Mouse (Mus musculus) stomach, postnatal 0 days (tissue): ENCODE measurements around the gene Slc25a35. TPM values are rescaled to one million over a fixed set of nuclear protein-coding genes. Genes with fewer than 3 reads are reported as not detected.
"Not testable (repeated sequence)": the region's sequence is repeated elsewhere in the genome, so short reads cannot be mapped to it uniquely, and the experiment has no call there.

Source experiments
- ATAC-seq: fragments of 200-750 bp; cut with Nextera tagmentation; 2 replicates; pipeline ENCODE4 v1.8.0; 2017; ENCODE audit not compliant: low FRiP score, low TSS enrichment
- DNase-seq: peaks from one replicate; pipeline ENCODE4 v3.0.0-alpha.2; 2016; ENCODE audit warnings: low spot score
- H3K27ac ChIP-seq: fragments of 300-500 bp; sonication (generic); replicated peaks from 2 replicates; pipeline ENCODE4 v1.5.1; 2014; ENCODE audit warnings: mild to moderate bottlenecking, control low read depth
- H3K27me3 ChIP-seq: fragments of 300-500 bp; sonication (generic); 2 replicates; pipeline ENCODE4 v1.6.1; 2014; ENCODE audit warnings: low read length; ENCODE audit not compliant: control insufficient read depth, insufficient read depth
- H3K36me3 ChIP-seq: fragments of 300-500 bp; sonication (generic); 2 replicates; pipeline ENCODE4 v1.6.1; 2014; ENCODE audit warnings: low read length, mixed read lengths; ENCODE audit not compliant: control insufficient read depth, insufficient read depth
- H3K4me1 ChIP-seq: fragments of 300-500 bp; sonication (generic); replicated peaks from 2 replicates; pipeline ENCODE4 v1.6.1; 2014; ENCODE audit warnings: antibody characterized with exemption; ENCODE audit not compliant: control insufficient read depth, insufficient read depth
- H3K4me2 ChIP-seq: fragments of 300-500 bp; sonication (generic); replicated peaks from 2 replicates; pipeline ENCODE4 v1.6.1; 2014; ENCODE audit warnings: low read depth, mild to moderate bottlenecking, control low read depth, moderate library complexity
- H3K4me3 ChIP-seq: fragments of 300-500 bp; sonication (generic); 2 replicates; pipeline ENCODE4 v1.5.1; 2014; ENCODE audit warnings: low read depth, low read length, control low read depth
- H3K9ac ChIP-seq: fragments of 300-500 bp; sonication (generic); 2 replicates; pipeline ENCODE4 v1.6.1; 2014; ENCODE audit warnings: mild to moderate bottlenecking, low read length, control low read depth, mixed read lengths
- H3K9me3 ChIP-seq: fragments of 300-500 bp; sonication (generic); 2 replicates; pipeline ENCODE4 v1.6.1; 2016; ENCODE audit warnings: low read length; ENCODE audit not compliant: control insufficient read depth
- CTCF ChIP-seq: IDR thresholded peaks from 2 replicates; pipeline ENCODE4 v1.5.1; 2016; ENCODE audit warnings: antibody characterized with exemption, low read depth, mild to moderate bottlenecking, moderate library complexity
- EP300 ChIP-seq: optimal IDR thresholded peaks from 2 replicates; pipeline ENCODE3; 2016; ENCODE audit warnings: antibody characterized with exemption
- WGBS: fragments of 180-500 bp; shearing (Covaris S2); extraction: QIAGEN DNeasy Blood & Tissue Kit; methylation state at CpG from one replicate; pipeline ENCODE4 v1.1.7; 2014; 5-methylcytosine and 5-hydroxymethylcytosine counted together
- polyA plus RNA-seq: library from polyadenylated mRNA; unstranded; fragments of >200 nt; fragmentation: Nextera tagmentation; extraction: Ambion mirVana; gene quantifications from 2 replicates; pipeline ENCODE4 v1.2.1, GENCODE M21; 2015

Gene Slc25a35
- polyA plus RNA-seq, 1 experiment from 2014 or later, result 4.9 TPM

DNA sequence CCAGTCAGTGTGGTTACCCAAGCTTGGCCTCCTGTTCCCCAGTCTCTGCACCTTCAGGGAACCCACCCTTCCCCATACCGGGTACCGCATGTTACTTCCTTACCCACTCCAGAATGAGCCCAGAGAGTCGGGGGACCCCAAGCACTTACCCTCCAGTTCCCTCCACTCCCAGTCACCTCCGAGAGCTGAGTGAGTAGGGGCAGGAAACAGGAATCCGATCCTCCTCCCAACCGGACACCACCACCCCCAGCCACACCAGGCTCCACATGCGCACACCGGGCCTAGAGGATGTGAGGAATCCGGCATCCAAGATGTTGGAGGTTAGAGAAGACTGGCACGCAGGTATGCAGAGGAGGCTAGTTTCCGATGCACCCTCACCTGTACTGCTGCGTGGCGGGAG, 11.2 kb upstream of the Slc25a35 start:
- H3K9me3 ChIP-seq, result no peaks in the 10 kb centered on the region
- peak overlapping the region; percentile 49; the same call in 1 of the 2 replicates for H3K27ac ChIP-seq
- H3K9ac ChIP-seq, result no peak overlapping the region
- no peaks in the 10 kb centered on the region for H3K36me3 ChIP-seq
- 42% methylated on average over 13 of the region's 13 CpGs for WGBS
- no peak for DNase-seq
- 0 out of 2 replicates have a peak, but pooled peaks have one; percentile 12 for ATAC-seq
- TF ChIP-seq CTCF (no peak), EP300 (no peak)
- no peak overlapping the region for H3K4me2 ChIP-seq
- H3K4me1 ChIP-seq, result peaks cover 3% of the 10 kb centered on the region; the same call in 1 of the 2 replicates
- no peak overlapping the region for H3K4me3 ChIP-seq
- no peaks in the 10 kb centered on the region for H3K27me3 ChIP-seq

- no peak within 1 kb of the TSS for H3K9ac ChIP-seq
- no peak for ATAC-seq
- no peaks in the 10 kb centered on the region for H3K36me3 ChIP-seq
- H3K27me3 ChIP-seq, result no peaks in the 10 kb centered on the region
- H3K4me2 ChIP-seq, result no peak within 1 kb of the TSS
- H3K4me3 ChIP-seq, result no peak within 1 kb of the TSS
- TF ChIP-seq EP300, result no peak
- no peak for TF ChIP-seq CTCF
- H3K4me1 ChIP-seq, result peaks cover 3% of the 10 kb centered on the region; the same call in 1 of the 2 replicates
- WGBS, result 50% methylated on average over 8 of the region's 8 CpGs
- peak within 1 kb of the TSS; percentile 49; the same call in 1 of the 2 replicates for H3K27ac ChIP-seq
- H3K9me3 ChIP-seq, result no peaks in the 10 kb centered on the region
- DNase-seq, result no peak
These were observed 10.6 kb upstream of the Slc25a35 start, which contains the start of gene Arhgef15 for GRCm38 (mm10) chr11:68957308-68957707. TSS of gene Arhgef15 (minus strand) at chr11:68957480.

GRCm38 (mm10) chr11:68957971-68958370, 10.0 kb upstream of the Slc25a35 start:
- 80% methylated on average over 1 of the region's 1 CpGs for WGBS
- no peak overlapping the region for H3K4me2 ChIP-seq
- H3K27ac ChIP-seq, result no peak overlapping the region
- no peak for TF ChIP-seq CTCF
- H3K36me3 ChIP-seq, result no peaks in the 10 kb centered on the region
- no peak overlapping the region for H3K4me3 ChIP-seq
- ATAC-seq (no peak), DNase-seq (no peak)
- no peaks in the 10 kb centered on the region for H3K27me3 ChIP-seq
- no peak overlapping the region for H3K9ac ChIP-seq
- no peaks in the 10 kb centered on the region for H3K9me3 ChIP-seq
- peaks cover 3% of the 10 kb centered on the region; the same call in 1 of the 2 replicates for H3K4me1 ChIP-seq

DNA sequence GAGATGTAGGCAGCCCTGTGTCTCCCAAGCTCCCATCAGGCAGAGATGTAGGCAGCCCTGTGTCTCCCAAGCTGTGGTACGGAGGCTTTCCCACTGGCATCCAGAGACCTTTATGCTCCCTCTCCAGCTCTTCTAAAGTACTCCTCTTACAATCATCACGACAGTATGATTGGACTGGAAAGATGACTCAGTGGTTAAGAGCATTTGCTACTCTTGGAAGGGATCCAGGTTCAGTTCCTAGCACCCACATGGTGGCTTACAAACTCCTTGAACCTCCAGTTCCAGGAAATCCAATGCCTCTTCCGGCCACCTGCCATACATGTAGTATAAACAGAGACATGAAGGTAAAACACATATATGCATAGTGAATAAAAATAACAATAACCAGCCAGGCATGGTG, 6.3 kb upstream of the Slc25a35 start:
- Histone ChIP-seq H3K27ac (no peak overlapping the region), H3K4me2 (no peak overlapping the region), H3K9me3 (no peaks in the 10 kb centered on the region), H3K4me3 (no peak overlapping the region), H3K9ac (no peak overlapping the region), H3K4me1 (no peaks in the 10 kb centered on the region), H3K36me3 (no peaks in the 10 kb centered on the region), H3K27me3 (no peaks in the 10 kb centered on the region)
- no peak for DNase-seq
- no peak for TF ChIP-seq CTCF
- no peak for TF ChIP-seq EP300
- 53% methylated on average over 3 of the region's 3 CpGs for WGBS
- ATAC-seq, result no peak

GRCm38 (mm10) chr11:68962159-68962558, 5.8 kb upstream of the Slc25a35 start:
- not testable (repeated sequence) for H3K4me2 ChIP-seq, H3K36me3 ChIP-seq, H3K9me3 ChIP-seq, DNase-seq, H3K4me1 ChIP-seq, H3K9ac ChIP-seq, H3K27me3 ChIP-seq, ATAC-seq, H3K4me3 ChIP-seq, H3K27ac ChIP-seq
- 15% methylated on average over 11 of the region's 11 CpGs for WGBS

GRCm38 (mm10) chr11:68963405-68963804, 4.5 kb upstream of the Slc25a35 start:
- H3K9ac ChIP-seq, result no peak overlapping the region
- DNase-seq (no peak), ATAC-seq (no peak)
- no peaks in the 10 kb centered on the region for H3K27me3 ChIP-seq
- no peaks in the 10 kb centered on the region for H3K4me1 ChIP-seq
- no peaks in the 10 kb centered on the region for H3K36me3 ChIP-seq
- TF ChIP-seq CTCF (no peak), EP300 (no peak)
- H3K4me3 ChIP-seq, result no peak overlapping the region
- no peak overlapping the region for H3K4me2 ChIP-seq
- H3K9me3 ChIP-seq, result no peaks in the 10 kb centered on the region
- H3K27ac ChIP-seq, result no peak overlapping the region
- WGBS, result 78% methylated on average over 2 of the region's 2 CpGs
